Mouse (Mus musculus) forebrain, embryonic 16.5 days (tissue): ENCODE measurements at regions not wholly inside any gene's neighbourhood (a gene's known extent, or its start where the extent isn't known, plus 50 kb on each side); places are given as distances from the start of the nearest gene placed in this dataset.
A peak's percentile ranks its signal among the peaks of the same experiment; 100 is the strongest.

ENCODE experiments used
- ATAC-seq: fragments of 200-750 bp; cut with Nextera tagmentation; 2 replicates; pipeline ENCODE4 v1.8.0; 2017; ENCODE audit warnings: mild to moderate bottlenecking, moderate library complexity
- H3K27ac ChIP-seq: fragments of 300-500 bp; sonication (generic); 2 replicates; pipeline ENCODE4 v1.5.1; 2014; ENCODE audit warnings: low read length, control low read depth
- H3K27me3 ChIP-seq: fragments of 300-500 bp; sonication (generic); replicated peaks from 2 replicates; pipeline ENCODE4 v1.6.1; 2014; ENCODE audit warnings: low read length; ENCODE audit not compliant: control insufficient read depth, insufficient read depth
- H3K36me3 ChIP-seq: fragments of 300-500 bp; sonication (generic); 2 replicates; pipeline ENCODE4 v1.6.1; 2014; ENCODE audit not compliant: control insufficient read depth, insufficient read depth
- H3K4me1 ChIP-seq: fragments of 300-500 bp; sonication (generic); replicated peaks from 2 replicates; pipeline ENCODE4 v1.6.1; 2014; ENCODE audit warnings: low read length; ENCODE audit not compliant: control insufficient read depth, insufficient read depth
- H3K4me2 ChIP-seq: fragments of 300-500 bp; sonication (generic); 2 replicates; pipeline ENCODE4 v1.6.1; 2014; ENCODE audit warnings: mild to moderate bottlenecking, low read length, control low read depth
- H3K4me3 ChIP-seq: fragments of 300-500 bp; sonication (generic); replicated peaks from 2 replicates; pipeline ENCODE4 v1.5.1; 2014; ENCODE audit warnings: mild to moderate bottlenecking, low read length, control low read depth
- H3K9ac ChIP-seq: fragments of 300-500 bp; sonication (generic); replicated peaks from 2 replicates; pipeline ENCODE4 v1.6.1; 2014; ENCODE audit warnings: low read depth, low read length, control low read depth
- H3K9me3 ChIP-seq: fragments of 300-500 bp; sonication (generic); 2 replicates; pipeline ENCODE4 v1.6.1; 2016; ENCODE audit warnings: low read length; ENCODE audit not compliant: control insufficient read depth
- WGBS: fragments of 180-500 bp; shearing (Covaris S2); extraction: QIAGEN DNeasy Blood & Tissue Kit; methylation state at CpG from one replicate; pipeline ENCODE4 v1.1.7; 2014; 5-methylcytosine and 5-hydroxymethylcytosine counted together

GRCm38 (mm10) chr4:4226209-4226608, 148.9 kb upstream of the Sdr16c6 start:
- WGBS: 15% methylated on average over 1 of the region's 1 CpGs
- ATAC-seq: no peak
- Histone ChIP-seq H3K4me2 (no peak overlapping the region), H3K9me3 (no peaks in the 10 kb centered on the region), H3K27ac (no peak overlapping the region), H3K9ac (no peak overlapping the region), H3K36me3 (no peaks in the 10 kb centered on the region), H3K4me1 (no peaks in the 10 kb centered on the region), H3K27me3 (no peaks in the 10 kb centered on the region), H3K4me3 (no peak overlapping the region)

GRCm38 (mm10) chr4:4219701-4220100, 142.4 kb upstream of the Sdr16c6 start:
- H3K9me3 ChIP-seq: no peaks in the 10 kb centered on the region
- no peak overlapping the region for H3K4me3 ChIP-seq
- ATAC-seq: no peak
- H3K4me1 ChIP-seq: no peaks in the 10 kb centered on the region
- H3K4me2 ChIP-seq: no peak overlapping the region
- H3K27ac ChIP-seq: no peak overlapping the region
- no peaks in the 10 kb centered on the region for H3K27me3 ChIP-seq
- H3K36me3 ChIP-seq: no peaks in the 10 kb centered on the region
- WGBS: 74% methylated on average over 2 of the region's 2 CpGs
- H3K9ac ChIP-seq: no peak overlapping the region

GRCm38 (mm10) chr4:4211892-4212291, 134.6 kb upstream of the Sdr16c6 start:
- Histone ChIP-seq H3K36me3 (no peaks in the 10 kb centered on the region), H3K4me1 (no peaks in the 10 kb centered on the region), H3K4me3 (no peak overlapping the region), H3K9me3 (no peaks in the 10 kb centered on the region), H3K4me2 (no peak overlapping the region), H3K9ac (no peak overlapping the region), H3K27me3 (no peaks in the 10 kb centered on the region), H3K27ac (no peak overlapping the region)
- no peak for ATAC-seq
- 86% methylated on average over 2 of the region's 2 CpGs for WGBS

GRCm38 (mm10) chr4:4205158-4205557, 127.8 kb upstream of the Sdr16c6 start:
- no peaks in the 10 kb centered on the region for H3K9me3 ChIP-seq

GRCm38 (mm10) chr4:4199309-4199708, 122.0 kb upstream of the Sdr16c6 start:
- Histone ChIP-seq H3K27me3 (no peaks in the 10 kb centered on the region), H3K9me3 (no peaks in the 10 kb centered on the region), H3K36me3 (no peaks in the 10 kb centered on the region), H3K4me2 (no peak overlapping the region), H3K4me1 (no peaks in the 10 kb centered on the region), H3K27ac (no peak overlapping the region), H3K4me3 (no peak overlapping the region), H3K9ac (no peak overlapping the region)
- peak; percentile 62 for ATAC-seq
- 55% methylated on average over 2 of the region's 2 CpGs for WGBS

More at GRCm38 (mm10) chr4:4205158-4205557, 127.8 kb upstream of the Sdr16c6 start:
- ATAC-seq: no peak
- Histone ChIP-seq H3K4me2 (no peak overlapping the region), H3K9ac (no peak overlapping the region), H3K36me3 (no peaks in the 10 kb centered on the region), H3K4me3 (no peak overlapping the region), H3K27ac (no peak overlapping the region), H3K27me3 (no peaks in the 10 kb centered on the region), H3K4me1 (no peaks in the 10 kb centered on the region)
- 79% methylated on average over 1 of the region's 1 CpGs for WGBS

- Histone ChIP-seq H3K4me2 (no peak overlapping the region), H3K27me3 (no peaks in the 10 kb centered on the region), H3K9me3 (no peaks in the 10 kb centered on the region), H3K9ac (no peak overlapping the region), H3K36me3 (no peaks in the 10 kb centered on the region), H3K27ac (no peak overlapping the region), H3K4me1 (no peaks in the 10 kb centered on the region), H3K4me3 (no peak overlapping the region)
- ATAC-seq: no peak
- WGBS: 76% methylated on average over 2 of the region's 2 CpGs
Observed at GRCm38 (mm10) chr4:4195834-4196233, 118.5 kb upstream of the Sdr16c6 start.

GRCm38 (mm10) chr4:4195250-4195649, 117.9 kb upstream of the Sdr16c6 start:
- no peak overlapping the region for H3K9ac ChIP-seq
- ATAC-seq: no peak
- no peak overlapping the region for H3K27ac ChIP-seq
- H3K4me1 ChIP-seq: no peaks in the 10 kb centered on the region
- no peak overlapping the region for H3K4me2 ChIP-seq
- WGBS: 64% methylated on average over 8 of the region's 8 CpGs
- no peaks in the 10 kb centered on the region for H3K9me3 ChIP-seq
- no peaks in the 10 kb centered on the region for H3K27me3 ChIP-seq
- no peak overlapping the region for H3K4me3 ChIP-seq
- H3K36me3 ChIP-seq: no peaks in the 10 kb centered on the region
